ENCODE assay signal across 21 mouse cellular contexts in the genomic region with DNA sequence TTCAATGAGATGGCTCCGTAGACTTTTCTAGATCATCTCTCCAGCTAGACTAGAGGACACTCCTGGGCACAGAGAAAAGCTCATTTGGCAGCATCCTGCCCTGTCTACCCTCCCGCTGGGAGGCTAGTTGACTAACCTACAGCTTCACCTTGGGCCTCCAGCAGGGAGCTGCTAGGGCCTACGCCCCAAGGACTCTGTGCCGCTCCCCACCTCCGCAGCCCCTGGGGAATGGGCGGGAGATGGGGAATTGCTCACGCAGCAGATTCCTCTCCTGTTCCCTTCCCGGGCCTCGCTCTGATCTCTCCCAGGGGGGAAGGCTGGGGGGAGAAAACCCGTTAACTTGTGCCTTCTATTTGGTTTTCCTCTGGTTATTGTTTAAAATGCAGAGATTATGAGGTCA. TPM values are rescaled to one million over a fixed set of nuclear protein-coding genes. Genes with fewer than 3 reads are reported as not detected.
"Had no signal": no experiment of that assay in that cellular context is flagged by ENCODE, and none has a peak within 500 bp of the region (broad histone marks: within the 10 kb centered on the region; RNA-seq: fewer than 3 reads in every experiment).

No protein-coding gene starts in this region.

- DNase-seq: kidney, adult 8-10 months; kidney, postnatal 25 days; liver; lung, adult 18-20 months; lung, postnatal 4 days; right cerebral cortex, adult 18-20 months; right cerebral cortex, postnatal 25 days; thymus, adult 2 months; thymus, postnatal 25 days had no signal

- H3K36me3 ChIP-seq: limb, embryonic 12.5 days; midbrain, embryonic 12.5 days had no signal

- H3K9ac ChIP-seq: limb, embryonic 12.5 days; liver, embryonic 14.5 days; midbrain, embryonic 12.5 days had no signal

- H3K27ac ChIP-seq: limb, embryonic 12.5 days; liver, embryonic 14.5 days; midbrain, embryonic 12.5 days had no signal

- H3K9me3 ChIP-seq: limb, embryonic 12.5 days; midbrain, embryonic 12.5 days had no signal

- H3K4me2 ChIP-seq: limb, embryonic 12.5 days; midbrain, embryonic 12.5 days had no signal

- ATAC-seq: lung, postnatal 0 days; midbrain, embryonic 16.5 days had no signal

- H3K4me3 ChIP-seq: limb, embryonic 12.5 days; midbrain, embryonic 12.5 days had no signal

RNA-seq across cellular contexts. Expression of gene Lbx1, which starts 36.4 kb away (rescaled TPM):
- total RNA-seq: layer of hippocampus, postnatal 25 days; left cerebral cortex, adult 8-10 months; left cerebral cortex, postnatal 25 days; megakaryocyte, adult 5-6 weeks had no signal
- polyA plus RNA-seq: kidney, embryonic 16.5 days; liver, embryonic 14.5 days; lung, postnatal 0 days; small intestine, adult 2 months; testis, adult 2 months; thymus, adult 2 months had no signal
